Mouse (Mus musculus): Measurements from ENCODE around the gene Gata5. TPM values are rescaled to one million over a fixed set of nuclear protein-coding genes. Genes with fewer than 3 reads are reported as not detected.
A peak's percentile ranks its signal among the peaks of the same experiment; 100 is the strongest.

Gata5 gene
- polyA plus RNA-seq, 1 experiment from 2014 or later: 42.7 TPM

- no peak for TF ChIP-seq CTCF (IDR thresholded peaks at IDR 0.05; ENCODE audit: low read depth)
- Histone ChIP-seq H3K27ac (ENCODE audit: low read depth) (peak overlapping the region; percentile 84), H3K4me3 (ENCODE audit: low read depth, low read length) (no peak overlapping the region), H3K9me3 (ENCODE audit: low read depth, low read length) (no peaks in the 10 kb centered on the region), H3K4me1 (ENCODE audit: insufficient read depth) (peaks cover 35% of the 10 kb centered on the region), H3K36me3 (ENCODE audit: insufficient read depth) (no peaks in the 10 kb centered on the region), H3K4me2 (peak overlapping the region; percentile 33), H3K9ac (peak overlapping the region; percentile 0; the same call in 1 of the 2 replicates), H3K27me3 (ENCODE audit: insufficient read depth, low read length) (no peaks in the 10 kb centered on the region)
- DNase-seq: peak; percentile 51
- 12% methylated on average over 11 of the region's 11 CpGs for WGBS
- ATAC-seq (ENCODE audit: insufficient read depth): peak; percentile 12; the same call in 1 of the 2 replicates
Measured at GRCm38 (mm10) chr2:180339886-180340285, 5.4 kb upstream of the Gata5 start.

- peaks cover 27% of the 10 kb centered on the region for H3K4me1 ChIP-seq (ENCODE audit: insufficient read depth)
- peak overlapping the region; percentile 91 for H3K27ac ChIP-seq (ENCODE audit: low read depth)
- peak overlapping the region; percentile 93 for H3K9ac ChIP-seq
- H3K36me3 ChIP-seq (ENCODE audit: insufficient read depth): peaks cover 29% of the 10 kb centered on the region
- H3K9me3 ChIP-seq (ENCODE audit: low read depth, low read length): no peaks in the 10 kb centered on the region
- no peak for TF ChIP-seq CTCF (IDR thresholded peaks at IDR 0.05; ENCODE audit: low read depth)
- peaks cover 13% of the 10 kb centered on the region for H3K27me3 ChIP-seq (ENCODE audit: insufficient read depth, low read length)
- DNase-seq (no peak), ATAC-seq (ENCODE audit: insufficient read depth) (peak; percentile 4; the same call in 1 of the 2 replicates)
- under 1% methylated on average over 69 of the region's 69 CpGs for WGBS
- H3K4me3 ChIP-seq (ENCODE audit: low read depth, low read length): peak overlapping the region; percentile 82
- H3K4me2 ChIP-seq: peak overlapping the region; percentile 69
Measured at GRCm38 (mm10) chr2:180333778-180334550, 535 bp downstream of the Gata5 start.

GRCm38 (mm10) chr2:180329466-180329865, 5.0 kb downstream of the Gata5 start:
- Histone ChIP-seq H3K9ac (no peak overlapping the region), H3K9me3 (ENCODE audit: low read depth, low read length) (no peaks in the 10 kb centered on the region), H3K4me2 (peak overlapping the region; percentile 69; the same call in 1 of the 2 replicates), H3K27me3 (ENCODE audit: insufficient read depth, low read length) (peaks cover 13% of the 10 kb centered on the region), H3K27ac (ENCODE audit: low read depth) (no peak overlapping the region), H3K4me1 (ENCODE audit: insufficient read depth) (peaks cover 16% of the 10 kb centered on the region), H3K4me3 (ENCODE audit: low read depth, low read length) (peak overlapping the region; percentile 82; the same call in 1 of the 2 replicates), H3K36me3 (ENCODE audit: insufficient read depth) (peaks cover 73% of the 10 kb centered on the region)
- no peak for TF ChIP-seq CTCF (IDR thresholded peaks at IDR 0.05; ENCODE audit: low read depth)
- DNase-seq: no peak
- 83% methylated on average over 1 of the region's 1 CpGs for WGBS
- ATAC-seq (ENCODE audit: insufficient read depth): no peak

DNA sequence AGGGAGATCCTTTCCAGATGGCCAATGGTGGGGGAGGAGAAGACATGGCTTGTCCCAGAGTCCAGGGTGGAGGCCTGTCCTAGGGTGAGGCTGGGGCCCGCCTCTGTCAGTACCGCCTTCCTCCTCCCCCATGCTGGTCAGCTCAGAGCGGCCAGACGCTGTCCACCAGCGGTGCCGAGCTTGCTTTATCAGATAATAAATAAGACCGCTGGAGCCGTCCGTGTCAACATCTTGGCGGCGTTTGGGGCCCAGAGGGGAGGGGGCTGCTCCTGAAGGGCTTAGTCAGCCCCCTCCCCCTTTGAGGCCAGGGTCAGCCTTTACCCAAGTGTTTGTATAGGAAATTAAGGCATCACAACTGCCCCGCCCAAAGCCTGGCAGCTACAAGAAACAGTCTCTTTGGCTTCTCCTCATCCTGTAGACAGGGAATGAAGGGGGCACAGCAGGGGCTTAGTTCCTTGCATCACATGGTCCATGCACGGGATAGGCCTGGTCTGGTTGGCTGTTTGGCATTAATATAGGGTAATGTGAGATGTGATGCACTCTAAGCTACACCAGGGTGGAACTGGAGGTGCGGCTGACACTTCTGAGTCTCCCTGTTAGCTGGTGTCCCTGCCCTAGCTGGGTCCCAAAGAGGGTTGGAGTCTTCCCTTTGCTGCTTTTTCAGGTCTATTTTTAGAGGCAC, 11.7 kb downstream of the Gata5 start:
- H3K27ac ChIP-seq (ENCODE audit: low read depth): peak overlapping the region; percentile 74
- no peak overlapping the region for H3K9ac ChIP-seq
- TF ChIP-seq CTCF (IDR thresholded peaks at IDR 0.05; ENCODE audit: low read depth): no peak
- 7% methylated on average over 14 of the region's 14 CpGs for WGBS
- H3K4me3 ChIP-seq (ENCODE audit: low read depth, low read length): no peak overlapping the region
- peaks cover 38% of the 10 kb centered on the region for H3K36me3 ChIP-seq (ENCODE audit: insufficient read depth)
- peak; percentile 93 for DNase-seq
- peak; percentile 94 for ATAC-seq (ENCODE audit: insufficient read depth)
- H3K27me3 ChIP-seq (ENCODE audit: insufficient read depth, low read length): no peaks in the 10 kb centered on the region
- H3K9me3 ChIP-seq (ENCODE audit: low read depth, low read length): no peaks in the 10 kb centered on the region
- H3K4me2 ChIP-seq: peak overlapping the region; percentile 32; the same call in 1 of the 2 replicates
- peaks cover 11% of the 10 kb centered on the region for H3K4me1 ChIP-seq (ENCODE audit: insufficient read depth)

- no peak for TF ChIP-seq CTCF (IDR thresholded peaks at IDR 0.05; ENCODE audit: low read depth)
- no peaks in the 10 kb centered on the region for H3K27me3 ChIP-seq (ENCODE audit: insufficient read depth, low read length)
- H3K4me3 ChIP-seq (ENCODE audit: low read depth, low read length): no peak overlapping the region
- peaks cover 12% of the 10 kb centered on the region for H3K36me3 ChIP-seq (ENCODE audit: insufficient read depth)
- WGBS: 79% methylated on average over 4 of the region's 4 CpGs
- no peak overlapping the region for H3K27ac ChIP-seq (ENCODE audit: low read depth)
- ATAC-seq (ENCODE audit: insufficient read depth): no peak
- DNase-seq: peak; percentile 42
- no peak overlapping the region for H3K9ac ChIP-seq
- H3K9me3 ChIP-seq (ENCODE audit: low read depth, low read length): no peaks in the 10 kb centered on the region
- H3K4me2 ChIP-seq: no peak overlapping the region
- H3K4me1 ChIP-seq (ENCODE audit: insufficient read depth): peaks cover 11% of the 10 kb centered on the region
Measured at GRCm38 (mm10) chr2:180320216-180320615, 14.3 kb downstream of the Gata5 start.

DNA sequence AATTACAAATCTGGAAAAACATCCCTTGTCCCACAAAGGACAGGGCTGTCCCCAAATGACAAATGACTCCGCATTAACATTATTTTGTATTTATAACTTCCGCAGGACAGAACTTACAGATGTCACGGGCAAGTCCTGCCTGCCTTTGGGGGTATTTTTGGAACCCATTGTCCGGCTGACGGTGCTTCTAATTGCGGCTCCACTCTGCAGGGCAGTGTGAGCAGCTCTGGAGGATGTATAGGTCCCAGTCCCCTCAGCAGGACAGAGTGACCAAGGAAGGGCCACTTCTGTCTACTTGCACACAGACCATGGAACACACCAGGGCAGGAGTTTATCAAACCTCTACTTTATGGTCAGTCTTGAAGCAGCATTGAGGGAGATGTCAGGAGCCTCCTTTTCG, 16.9 kb downstream of the Gata5 start:
- Histone ChIP-seq H3K27me3 (ENCODE audit: insufficient read depth, low read length) (no peaks in the 10 kb centered on the region), H3K4me2 (no peak overlapping the region), H3K4me3 (ENCODE audit: low read depth, low read length) (no peak overlapping the region), H3K9me3 (ENCODE audit: low read depth, low read length) (no peaks in the 10 kb centered on the region), H3K27ac (ENCODE audit: low read depth) (peak overlapping the region; percentile 67; the same call in 1 of the 2 replicates), H3K4me1 (ENCODE audit: insufficient read depth) (peaks cover 8% of the 10 kb centered on the region), H3K9ac (no peak overlapping the region), H3K36me3 (ENCODE audit: insufficient read depth) (no peaks in the 10 kb centered on the region)
- no peak for TF ChIP-seq CTCF (IDR thresholded peaks at IDR 0.05; ENCODE audit: low read depth)
- WGBS: 63% methylated on average over 7 of the region's 7 CpGs
- ATAC-seq (ENCODE audit: insufficient read depth) (no peak), DNase-seq (no peak)

DNA sequence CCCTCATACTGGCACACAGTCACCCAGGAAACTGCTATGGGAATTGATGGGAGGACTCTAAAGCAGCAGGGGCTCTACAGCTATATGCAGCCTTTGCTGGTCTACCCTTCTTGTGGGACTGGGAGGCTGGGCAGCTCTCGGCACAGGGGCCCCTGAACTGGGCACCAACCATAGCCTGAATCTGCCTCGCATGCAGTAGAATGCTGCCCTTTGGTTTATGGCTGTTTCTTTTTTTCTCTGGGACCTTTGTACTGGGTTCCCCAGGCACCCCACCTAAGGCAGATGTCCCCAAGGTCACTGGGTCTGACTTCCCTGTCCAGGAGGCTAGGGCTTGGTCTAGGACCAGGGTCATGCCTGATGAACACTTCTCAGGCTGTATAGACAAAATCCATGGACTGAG, 20.2 kb downstream of the Gata5 start:
- Histone ChIP-seq H3K27me3 (ENCODE audit: insufficient read depth, low read length) (no peaks in the 10 kb centered on the region), H3K9me3 (ENCODE audit: low read depth, low read length) (no peaks in the 10 kb centered on the region), H3K4me2 (no peak overlapping the region), H3K4me1 (ENCODE audit: insufficient read depth) (no peaks in the 10 kb centered on the region), H3K36me3 (ENCODE audit: insufficient read depth) (no peaks in the 10 kb centered on the region), H3K9ac (no peak overlapping the region), H3K4me3 (ENCODE audit: low read depth, low read length) (no peak overlapping the region), H3K27ac (ENCODE audit: low read depth) (no peak overlapping the region)
- DNase-seq (no peak), ATAC-seq (ENCODE audit: insufficient read depth) (no peak)
- WGBS: 86% methylated on average over 2 of the region's 2 CpGs
- no peak for TF ChIP-seq CTCF (IDR thresholded peaks at IDR 0.05; ENCODE audit: low read depth)
